Mouse (Mus musculus): ENCODE data around the gene Sorbs1. TPM values are rescaled to one million over a fixed set of nuclear protein-coding genes. Genes with fewer than 3 reads are reported as not detected.

Gene Sorbs1
- polyA plus RNA-seq, 1 experiment from 2014 or later, result 107 TPM

DNA sequence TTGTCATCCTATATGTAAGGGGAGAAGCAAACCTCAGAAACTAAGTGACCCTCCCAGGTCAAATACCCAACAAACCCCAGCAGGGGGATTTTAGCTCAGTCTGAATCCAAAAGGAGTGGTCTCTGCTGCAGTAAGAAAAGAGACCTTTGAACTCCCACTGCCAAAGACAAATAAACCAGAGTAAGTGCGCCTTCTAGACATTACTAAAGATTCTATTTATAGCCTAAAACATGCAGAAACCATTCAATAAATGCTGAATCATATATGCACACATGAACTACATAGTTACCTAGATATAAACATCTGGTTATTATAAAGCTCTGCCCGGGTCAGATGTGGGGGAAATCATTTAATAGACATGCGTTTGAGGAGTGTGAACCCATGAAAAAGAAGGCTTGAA lies 84.0 kb downstream of the Sorbs1 start:
- no peak overlapping the region for H3K4me2 ChIP-seq (replicated peaks)
- H3K36me3 ChIP-seq, result no peaks in the 10 kb centered on the region
- H3K4me3 ChIP-seq, result no peak overlapping the region
- 82% methylated on average over 3 of the region's 3 CpGs for WGBS
- no peaks in the 10 kb centered on the region for H3K9me3 ChIP-seq
- ATAC-seq (ENCODE audit: low FRiP score, low read depth), result no peak
- no peak overlapping the region for H3K27ac ChIP-seq
- H3K27me3 ChIP-seq (replicated peaks), result no peaks in the 10 kb centered on the region
- H3K4me1 ChIP-seq, result peaks cover 14% of the 10 kb centered on the region
- H3K9ac ChIP-seq, result no peak overlapping the region

DNA sequence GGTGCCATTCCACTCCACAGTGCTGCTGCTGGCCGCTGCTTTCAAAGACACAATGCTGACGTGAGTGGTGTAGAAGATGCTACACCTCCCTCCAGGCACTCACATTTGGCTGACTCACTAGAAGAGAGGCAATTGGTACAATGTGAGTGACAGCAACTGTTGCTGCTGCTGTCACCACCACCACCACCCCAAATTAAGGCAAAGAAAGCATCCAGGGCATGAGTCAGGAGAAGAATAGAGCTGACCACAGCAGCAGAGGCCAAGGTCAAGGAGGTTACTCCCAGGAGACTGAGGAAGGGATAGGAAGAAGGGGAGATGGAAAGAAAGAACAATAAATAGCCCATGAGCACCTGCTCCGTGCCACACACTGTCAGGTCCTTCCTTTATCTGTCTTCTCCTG lies 84.4 kb downstream of the Sorbs1 start:
- 86% methylated on average over 3 of the region's 3 CpGs for WGBS
- Histone ChIP-seq H3K4me1 (peaks cover 11% of the 10 kb centered on the region), H3K9me3 (no peaks in the 10 kb centered on the region), H3K27ac (no peak overlapping the region), H3K27me3 (replicated peaks) (no peaks in the 10 kb centered on the region), H3K9ac (no peak overlapping the region), H3K4me3 (no peak overlapping the region), H3K4me2 (replicated peaks) (no peak overlapping the region), H3K36me3 (no peaks in the 10 kb centered on the region)
- no peak for ATAC-seq (ENCODE audit: low FRiP score, low read depth)

DNA sequence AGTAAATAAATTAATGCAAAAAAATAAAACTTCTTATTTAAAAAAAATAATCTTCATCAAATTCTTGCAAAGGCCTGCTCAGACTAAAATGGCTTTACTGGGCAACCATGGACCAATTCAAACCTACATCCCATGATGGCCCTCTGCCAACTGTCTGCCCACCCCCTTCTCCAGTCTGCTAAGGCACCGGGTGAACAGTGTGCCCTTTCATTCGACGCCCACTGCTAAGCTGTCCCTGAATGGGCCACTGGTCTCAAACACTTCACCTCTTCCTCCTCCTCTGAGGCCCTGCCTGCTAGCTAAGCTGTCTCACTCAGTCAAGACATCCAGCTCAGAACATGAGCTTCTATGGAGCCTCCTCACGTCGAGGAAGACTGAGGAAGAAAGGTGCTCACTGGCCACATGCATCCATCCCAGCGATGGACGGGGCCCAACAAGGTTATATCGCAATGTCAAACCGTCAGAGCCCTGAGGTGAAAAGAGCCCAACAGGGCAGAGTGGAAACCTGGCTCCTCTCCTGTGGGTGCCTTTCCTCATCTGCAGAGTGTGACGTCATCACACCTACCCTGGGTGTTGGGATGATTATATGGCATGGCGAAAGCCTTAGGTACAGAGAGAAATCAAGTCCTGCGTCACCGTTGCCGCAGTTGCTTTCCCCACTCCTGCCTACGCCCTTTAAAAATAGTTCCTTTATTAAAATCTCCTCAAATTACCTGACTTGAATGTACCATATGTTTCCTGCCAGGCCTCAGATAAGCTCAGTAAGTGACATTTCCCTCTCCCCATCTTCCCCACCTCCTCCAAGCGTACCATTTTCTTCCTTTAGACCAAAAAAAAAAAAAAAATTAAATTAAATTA lies 87.2 kb downstream of the Sorbs1 start:
- Histone ChIP-seq H3K27ac (no peak overlapping the region), H3K36me3 (no peaks in the 10 kb centered on the region), H3K27me3 (replicated peaks) (no peaks in the 10 kb centered on the region), H3K4me1 (peaks cover 5% of the 10 kb centered on the region), H3K9ac (no peak overlapping the region), H3K9me3 (no peaks in the 10 kb centered on the region), H3K4me3 (no peak overlapping the region), H3K4me2 (replicated peaks) (no peak overlapping the region)
- 83% methylated on average over 16 of the region's 16 CpGs for WGBS
- 0 out of 2 replicates have a peak, but pooled peaks have one; percentile 61 for ATAC-seq (ENCODE audit: low FRiP score, low read depth)

DNA sequence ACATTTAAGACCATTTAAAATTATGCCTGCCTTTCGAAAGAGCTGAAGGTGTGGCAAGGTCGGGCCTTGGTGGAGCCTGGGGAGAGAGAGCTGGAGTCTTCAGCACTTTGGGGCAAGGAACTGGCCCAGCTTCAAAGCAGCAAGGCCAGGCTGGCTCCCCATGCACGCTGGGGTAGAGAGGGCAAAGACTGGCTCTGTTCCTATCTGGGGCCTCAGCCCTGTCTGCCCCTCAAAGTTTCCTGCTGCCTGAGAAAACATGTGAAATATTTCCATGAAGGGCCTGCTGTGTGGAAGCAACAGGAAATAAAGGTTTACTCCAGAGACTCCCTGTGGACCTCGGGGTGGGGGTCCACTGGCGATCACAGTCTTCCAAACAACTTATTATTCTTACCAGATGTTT lies 88.3 kb downstream of the Sorbs1 start:
- no peak for ATAC-seq (ENCODE audit: low FRiP score, low read depth)
- no peaks in the 10 kb centered on the region for H3K27me3 ChIP-seq (replicated peaks)
- 58% methylated on average over 5 of the region's 5 CpGs for WGBS
- no peaks in the 10 kb centered on the region for H3K36me3 ChIP-seq
- H3K9ac ChIP-seq, result no peak overlapping the region
- no peak overlapping the region for H3K27ac ChIP-seq
- no peaks in the 10 kb centered on the region for H3K9me3 ChIP-seq
- peaks cover 5% of the 10 kb centered on the region for H3K4me1 ChIP-seq
- no peak overlapping the region for H3K4me3 ChIP-seq
- H3K4me2 ChIP-seq (replicated peaks), result no peak overlapping the region

DNA sequence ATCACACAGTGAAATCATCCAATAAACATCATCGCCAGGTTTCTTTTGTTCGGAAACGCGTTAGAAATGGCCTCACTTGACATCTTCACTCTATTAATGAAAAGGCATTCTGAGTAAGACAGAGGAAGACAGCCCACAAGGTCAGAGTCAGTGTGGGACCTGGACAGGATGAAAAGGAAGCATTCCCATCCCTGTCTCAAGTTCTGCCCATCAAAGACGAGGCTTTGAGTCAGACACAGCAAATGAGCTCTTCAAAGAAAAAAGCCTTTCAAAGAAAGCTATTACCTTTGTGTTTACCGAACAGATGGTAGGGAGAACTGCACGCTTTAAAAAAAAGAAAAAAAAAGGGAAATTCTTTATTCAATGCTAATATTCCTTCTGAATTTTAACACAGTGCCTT lies 92.5 kb downstream of the Sorbs1 start:
- H3K27ac ChIP-seq, result no peak overlapping the region
- H3K9me3 ChIP-seq, result no peaks in the 10 kb centered on the region
- peaks cover under 1% of the 10 kb centered on the region; the same call in 1 of the 2 replicates for H3K4me1 ChIP-seq
- no peak for ATAC-seq (ENCODE audit: low FRiP score, low read depth)
- H3K36me3 ChIP-seq, result no peaks in the 10 kb centered on the region
- H3K9ac ChIP-seq, result no peak overlapping the region
- H3K4me2 ChIP-seq (replicated peaks), result no peak overlapping the region
- H3K4me3 ChIP-seq, result no peak overlapping the region
- no peaks in the 10 kb centered on the region for H3K27me3 ChIP-seq (replicated peaks)
- 43% methylated on average over 7 of the region's 7 CpGs for WGBS

DNA sequence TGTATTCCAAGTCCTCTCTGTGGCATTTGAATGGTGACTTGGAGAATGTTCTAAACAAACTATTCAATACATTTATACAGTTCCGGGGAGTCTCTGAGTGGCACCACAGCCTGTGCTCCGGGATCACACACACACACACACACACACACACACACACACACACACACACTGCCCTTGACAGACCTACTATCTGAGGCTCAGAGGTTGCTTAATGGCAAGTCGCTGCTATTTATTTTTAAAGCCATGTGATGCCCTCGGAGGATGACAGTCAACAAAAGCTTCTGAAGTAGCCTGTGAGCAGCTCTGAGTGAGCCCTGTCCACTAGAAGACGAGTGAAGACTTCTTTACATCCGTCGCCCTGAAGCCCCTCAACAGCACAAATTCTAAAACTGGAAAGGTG lies 94.3 kb downstream of the Sorbs1 start:
- Histone ChIP-seq H3K9ac (no peak overlapping the region), H3K27me3 (replicated peaks) (no peaks in the 10 kb centered on the region), H3K36me3 (no peaks in the 10 kb centered on the region), H3K4me1 (peaks cover 6% of the 10 kb centered on the region), H3K4me3 (no peak overlapping the region), H3K27ac (no peak overlapping the region), H3K9me3 (no peaks in the 10 kb centered on the region), H3K4me2 (replicated peaks) (no peak overlapping the region)
- ATAC-seq (ENCODE audit: low FRiP score, low read depth), result no peak
- WGBS, result 80% methylated on average over 7 of the region's 7 CpGs

DNA sequence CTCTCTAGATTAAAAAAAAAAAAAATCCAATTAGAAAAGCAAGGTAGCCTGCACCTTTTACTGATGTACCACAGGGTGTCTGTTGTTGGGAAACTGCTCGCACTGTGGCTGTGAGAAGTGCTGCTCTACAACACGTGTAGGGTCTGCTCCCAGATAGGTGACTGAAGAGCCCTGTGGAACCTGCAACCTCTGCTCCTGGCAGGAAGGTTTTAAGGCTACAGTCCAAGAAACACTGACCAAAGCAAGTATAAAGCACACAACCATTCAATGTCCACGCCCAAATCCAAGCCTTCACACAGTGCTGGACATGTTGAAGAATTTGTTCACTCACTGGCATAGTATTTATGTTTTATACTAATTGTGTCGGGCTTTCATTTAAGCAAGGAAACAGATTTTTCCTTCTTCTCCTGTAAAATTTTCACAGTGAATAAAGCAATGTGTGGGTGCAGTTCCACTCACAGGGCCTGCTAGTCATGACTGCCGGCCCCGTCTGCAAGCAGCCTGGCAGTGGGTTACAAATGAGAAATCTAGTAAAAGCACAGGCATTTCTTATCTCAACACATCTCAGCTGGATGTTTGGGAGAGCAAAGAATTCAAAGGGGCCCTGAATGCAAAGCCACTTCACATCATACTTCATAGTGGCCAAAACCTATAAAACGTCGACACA lies 96.3 kb downstream of the Sorbs1 start:
- no peak overlapping the region for H3K9ac ChIP-seq
- H3K9me3 ChIP-seq, result no peaks in the 10 kb centered on the region
- H3K4me2 ChIP-seq (replicated peaks), result no peak overlapping the region
- H3K36me3 ChIP-seq, result no peaks in the 10 kb centered on the region
- no peak for ATAC-seq (ENCODE audit: low FRiP score, low read depth)
- H3K4me1 ChIP-seq, result peaks cover 6% of the 10 kb centered on the region
- no peak overlapping the region for H3K4me3 ChIP-seq
- H3K27ac ChIP-seq, result no peak overlapping the region
- no peaks in the 10 kb centered on the region for H3K27me3 ChIP-seq (replicated peaks)
- 77% methylated on average over 8 of the region's 8 CpGs for WGBS

DNA sequence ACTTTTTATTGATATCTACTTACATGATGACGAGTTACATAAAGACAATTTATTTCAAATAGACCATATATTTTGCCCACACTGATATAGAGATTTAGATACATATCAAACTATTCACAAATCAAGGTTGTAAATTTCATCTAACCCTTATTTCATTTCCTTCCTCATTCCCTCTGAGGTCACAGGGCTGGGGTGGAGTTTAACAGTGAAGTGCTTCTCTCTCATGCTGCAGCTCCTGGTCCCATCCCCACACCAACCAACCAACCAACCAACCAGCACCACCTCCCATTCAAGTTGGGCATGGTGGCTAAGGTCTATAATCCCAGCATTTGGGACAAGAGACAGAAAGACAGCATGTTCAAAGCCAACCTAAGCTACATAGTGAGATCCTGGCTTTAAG lies 97.9 kb downstream of the Sorbs1 start:
- Histone ChIP-seq H3K27ac (no peak overlapping the region), H3K4me3 (no peak overlapping the region), H3K9me3 (no peaks in the 10 kb centered on the region), H3K4me2 (replicated peaks) (no peak overlapping the region), H3K27me3 (replicated peaks) (no peaks in the 10 kb centered on the region), H3K9ac (no peak overlapping the region), H3K36me3 (no peaks in the 10 kb centered on the region), H3K4me1 (peaks cover 6% of the 10 kb centered on the region)
- WGBS, result 86% methylated on average over 1 of the region's 1 CpGs
- ATAC-seq (ENCODE audit: low FRiP score, low read depth), result no peak

DNA sequence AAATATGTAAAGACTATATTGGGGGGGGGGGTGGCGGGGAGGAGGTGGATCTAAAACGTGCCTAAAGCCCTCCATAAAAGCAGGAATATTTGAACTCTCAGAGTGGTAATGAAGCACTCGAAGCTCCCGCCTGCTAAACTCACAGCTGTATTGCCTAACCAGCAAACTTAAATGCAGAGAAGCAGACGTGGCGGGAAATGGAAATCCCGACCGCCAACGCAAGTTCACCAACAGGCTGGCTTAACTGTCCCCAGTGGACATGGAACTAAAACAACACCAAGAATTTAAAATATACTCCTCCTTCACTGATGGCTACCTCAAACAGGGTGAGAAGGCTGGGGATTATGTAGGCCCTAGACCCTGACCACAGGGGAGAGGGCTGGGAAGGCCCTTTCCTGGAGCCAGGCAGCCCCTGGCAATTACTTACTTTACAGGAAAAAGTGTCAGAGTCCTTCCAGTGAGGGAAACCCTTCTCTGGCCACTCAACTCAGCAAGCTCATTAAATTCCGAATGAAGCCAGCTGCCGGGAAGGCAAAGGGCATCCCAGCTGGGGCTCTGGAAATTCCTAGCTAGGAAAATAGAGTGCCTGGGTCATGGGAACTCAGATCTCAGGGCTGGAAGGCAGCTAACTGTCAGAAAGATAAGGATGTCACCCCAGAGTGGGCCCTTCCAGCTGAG lies 98.6 kb downstream of the Sorbs1 start:
- Histone ChIP-seq H3K4me3 (no peak overlapping the region), H3K4me2 (replicated peaks) (no peak overlapping the region), H3K9me3 (no peaks in the 10 kb centered on the region), H3K27me3 (replicated peaks) (no peaks in the 10 kb centered on the region), H3K4me1 (peaks cover 6% of the 10 kb centered on the region), H3K9ac (no peak overlapping the region), H3K36me3 (no peaks in the 10 kb centered on the region), H3K27ac (no peak overlapping the region)
- ATAC-seq (ENCODE audit: low FRiP score, low read depth), result no peak
- 67% methylated on average over 11 of the region's 11 CpGs for WGBS

DNA sequence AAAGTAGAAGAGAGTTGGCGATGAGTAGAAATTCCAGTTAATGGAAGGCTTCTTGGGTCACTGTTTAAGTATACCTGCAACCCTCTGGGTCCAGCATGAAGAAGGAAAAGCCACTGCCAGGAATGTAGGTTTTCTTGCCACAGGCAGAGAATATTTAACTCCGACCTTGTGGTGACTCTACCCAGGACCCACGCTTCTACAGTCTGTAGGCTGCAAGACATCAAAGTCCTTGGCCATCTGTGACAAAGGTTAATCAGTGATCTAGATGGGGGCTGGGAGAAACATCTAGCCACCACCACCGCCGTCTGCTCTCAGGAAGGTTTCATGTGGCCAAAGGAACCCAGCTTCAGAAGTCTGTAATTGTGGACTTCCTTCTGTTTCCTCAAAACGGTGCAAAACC lies 99.2 kb downstream of the Sorbs1 start:
- peaks cover 6% of the 10 kb centered on the region for H3K4me1 ChIP-seq
- no peak for ATAC-seq (ENCODE audit: low FRiP score, low read depth)
- no peaks in the 10 kb centered on the region for H3K36me3 ChIP-seq
- no peak overlapping the region for H3K9ac ChIP-seq
- WGBS, result 73% methylated on average over 6 of the region's 6 CpGs
- no peak overlapping the region for H3K4me3 ChIP-seq
- no peak overlapping the region for H3K27ac ChIP-seq
- H3K27me3 ChIP-seq (replicated peaks), result no peaks in the 10 kb centered on the region
- no peaks in the 10 kb centered on the region for H3K9me3 ChIP-seq
- no peak overlapping the region for H3K4me2 ChIP-seq (replicated peaks)

DNA sequence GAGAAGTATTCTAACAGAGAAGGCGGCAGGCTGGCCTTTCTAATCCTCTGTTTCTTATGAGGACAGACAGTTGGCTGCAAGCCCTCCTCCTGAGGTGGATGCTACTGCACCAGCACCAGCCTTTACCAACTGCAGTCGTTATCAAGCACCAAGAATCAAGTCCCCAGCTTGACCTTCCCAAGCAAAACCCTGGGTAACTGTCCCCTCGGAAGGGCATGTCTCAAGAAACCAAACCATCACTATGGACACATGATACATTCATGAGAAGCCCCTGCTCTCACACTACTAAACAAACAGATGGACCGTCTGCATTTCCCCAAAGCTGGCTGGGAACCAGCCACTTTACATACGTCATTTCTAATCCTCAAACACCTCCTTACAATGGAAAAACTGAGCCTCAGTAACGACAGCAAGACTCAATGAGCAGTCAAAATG lies 102.2 kb downstream of the Sorbs1 start:
- peaks cover 6% of the 10 kb centered on the region for H3K4me1 ChIP-seq
- 72% methylated on average over 6 of the region's 6 CpGs for WGBS
- H3K27ac ChIP-seq, result no peak overlapping the region
- no peak overlapping the region for H3K4me3 ChIP-seq
- H3K27me3 ChIP-seq (replicated peaks), result no peaks in the 10 kb centered on the region
- H3K4me2 ChIP-seq (replicated peaks), result no peak overlapping the region
- no peak overlapping the region for H3K9ac ChIP-seq
- H3K36me3 ChIP-seq, result no peaks in the 10 kb centered on the region
- ATAC-seq (ENCODE audit: low FRiP score, low read depth), result no peak
- no peaks in the 10 kb centered on the region for H3K9me3 ChIP-seq

DNA sequence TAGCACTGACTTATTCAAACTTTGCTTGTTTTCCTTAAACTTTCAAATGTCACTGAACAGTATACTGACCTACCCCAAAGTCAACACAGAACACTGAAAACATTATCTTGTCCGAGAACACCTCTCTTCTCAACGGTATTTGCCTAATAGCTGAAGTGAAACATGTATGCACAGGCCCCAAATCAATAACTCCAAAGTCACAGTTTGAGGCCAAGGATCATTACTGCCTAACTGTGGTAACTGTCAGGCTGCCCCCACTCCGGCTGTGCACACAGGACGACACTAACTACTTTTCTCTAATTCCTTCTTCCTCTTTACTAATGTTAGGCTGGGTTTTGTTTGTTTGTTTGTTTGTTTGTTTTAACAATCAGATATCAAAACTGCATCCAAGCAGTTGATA lies 103.1 kb downstream of the Sorbs1 start:
- no peak overlapping the region for H3K4me3 ChIP-seq
- H3K27ac ChIP-seq, result no peak overlapping the region
- H3K36me3 ChIP-seq, result no peaks in the 10 kb centered on the region
- peaks cover 6% of the 10 kb centered on the region for H3K4me1 ChIP-seq
- ATAC-seq (ENCODE audit: low FRiP score, low read depth), result no peak
- H3K9ac ChIP-seq, result no peak overlapping the region
- no peak overlapping the region for H3K4me2 ChIP-seq (replicated peaks)
- H3K27me3 ChIP-seq (replicated peaks), result no peaks in the 10 kb centered on the region
- WGBS, result 80% methylated on average over 4 of the region's 4 CpGs
- no peaks in the 10 kb centered on the region for H3K9me3 ChIP-seq
